Mouse (Mus musculus) layer of hippocampus, postnatal 14 days (tissue): ENCODE measurements around the gene Slc48a1. TPM values are rescaled to one million over a fixed set of nuclear protein-coding genes. Genes with fewer than 3 reads are reported as not detected.

Experiments
- DNase-seq, 2 experiments: peaks; one replicate each; pipeline ENCODE4 v3.0.0; 2021 to 2022; ENCODE audit warnings: low spot score in 2 of 2, mixed read lengths in 1 of 2
- total RNA-seq, 2 experiments: library from RNA; stranded (reverse); gene quantifications; 2 replicates each; pipeline ENCODE4 v1.2.3; 2021

Slc48a1 gene
- total RNA-seq, 2 experiments from 2014 or later: 131 to 147 TPM

DNA sequence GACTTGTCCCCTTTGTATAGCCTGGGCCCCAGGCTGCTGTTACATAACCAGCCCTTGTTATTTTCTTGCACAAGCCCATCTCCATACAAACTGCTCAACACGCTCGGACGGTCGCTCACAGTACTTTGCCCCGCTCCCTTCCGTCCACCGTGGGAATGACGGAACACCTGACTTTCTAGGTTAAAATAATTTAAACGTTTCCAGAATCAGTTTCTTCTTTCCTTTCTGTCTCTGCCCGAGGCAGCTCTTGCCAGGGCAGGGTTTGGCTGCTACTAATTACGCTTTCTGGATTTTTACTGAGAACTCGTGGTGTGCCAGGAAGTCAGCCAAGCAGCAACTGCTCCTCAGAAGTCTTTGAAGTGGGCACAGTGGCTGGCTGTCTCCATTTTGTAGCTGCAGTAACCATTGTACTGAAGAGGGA lies 2.3 kb downstream of the Slc48a1 start:
- no peak for DNase-seq

DNA sequence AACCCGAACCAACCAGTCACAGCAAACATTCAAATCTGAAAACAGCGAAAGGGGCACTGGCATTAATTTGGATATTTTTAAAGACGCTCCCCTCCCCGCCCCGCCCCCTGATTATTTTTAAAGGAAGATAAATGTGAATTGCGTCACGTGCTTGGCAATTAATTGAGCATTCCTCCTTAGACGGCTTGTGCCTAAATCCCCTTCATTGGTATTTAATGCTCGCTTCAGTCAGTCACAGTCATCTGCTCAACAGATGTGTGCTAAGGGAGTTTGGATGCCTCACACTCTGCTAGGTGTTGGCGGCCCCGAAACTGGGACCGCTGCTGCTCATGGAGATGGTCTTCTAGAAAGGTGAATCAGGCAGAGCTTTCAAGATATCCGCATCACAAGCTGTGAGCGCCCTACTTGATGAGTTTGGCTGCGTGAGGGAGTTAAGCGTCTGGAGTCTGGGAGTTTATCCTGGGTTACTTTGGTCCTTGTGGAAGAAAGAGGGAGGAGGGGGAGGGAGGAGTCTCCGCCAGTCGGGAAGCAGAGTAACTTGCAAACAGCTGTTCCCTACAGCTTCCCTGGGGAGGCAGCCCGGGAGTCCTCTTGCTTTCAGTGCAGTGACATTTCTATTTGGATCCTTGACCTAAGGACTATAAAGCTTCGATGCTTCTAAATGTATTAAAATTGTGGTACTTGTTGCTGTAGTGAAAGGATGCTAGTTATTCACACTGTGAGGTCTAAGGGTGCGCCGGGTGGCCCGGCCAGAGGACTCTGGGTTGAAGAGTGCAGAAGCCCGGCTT lies 3.8 kb downstream of the Slc48a1 start:
- no peak for DNase-seq

DNA sequence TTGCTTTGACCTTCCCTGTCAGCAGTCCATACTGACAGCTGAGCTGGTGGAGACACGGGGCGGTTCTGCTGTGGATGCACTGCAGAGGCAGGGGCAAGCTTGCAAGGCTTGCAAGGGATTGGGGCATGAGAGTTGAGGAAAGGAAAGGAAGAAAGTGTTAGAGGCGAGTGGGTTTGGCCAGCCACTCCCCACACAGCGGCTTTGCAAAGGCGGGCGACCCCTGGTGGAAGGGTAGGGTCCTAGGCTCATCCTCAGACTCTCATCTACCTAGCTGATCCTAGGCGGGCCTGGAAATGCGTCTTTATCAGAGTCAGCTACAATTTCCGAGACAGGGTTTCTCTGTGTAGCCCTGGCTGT lies 4.4 kb downstream of the Slc48a1 start:
- peak in 1 of 2 experiments; percentile 67 for DNase-seq

- DNase-seq: peak; percentile 84 to 86
These were observed 5.8 kb downstream of the Slc48a1 start for GRCm38 (mm10) chr15:97784092-97784559.

GRCm38 (mm10) chr15:97784561-97785161 lies 6.3 kb downstream of the Slc48a1 start:
- DNase-seq: no peak

- no peak for DNase-seq
These were observed 7.6 kb downstream of the Slc48a1 start for GRCm38 (mm10) chr15:97785731-97786411.

- no peak for DNase-seq
These were observed 8.2 kb downstream of the Slc48a1 start for GRCm38 (mm10) chr15:97786412-97787112.

- no peak for DNase-seq
These were observed 9.0 kb downstream of the Slc48a1 start for GRCm38 (mm10) chr15:97787148-97787798.

- no peak for DNase-seq
These were observed 9.7 kb downstream of the Slc48a1 start for GRCm38 (mm10) chr15:97787799-97788667.

DNA sequence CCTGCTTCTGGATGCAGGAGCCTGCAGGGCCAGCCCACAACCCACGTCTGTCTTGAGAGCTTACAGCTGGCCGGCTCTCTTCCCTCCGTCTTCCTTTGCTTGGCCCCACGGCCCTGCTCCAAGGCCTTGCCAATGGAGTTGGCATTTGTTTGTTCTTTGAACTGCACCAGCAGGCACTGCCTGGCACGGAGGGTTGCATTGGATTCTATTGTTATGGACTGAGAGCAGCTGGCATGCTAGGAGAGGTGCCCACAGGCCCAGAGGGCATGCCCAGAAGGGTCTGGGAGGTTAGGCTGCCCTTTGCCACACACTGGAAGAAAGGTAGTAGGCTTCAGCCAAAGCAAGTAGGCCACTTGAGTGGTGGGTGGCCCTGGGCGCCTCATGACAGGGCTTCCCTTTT lies 10.5 kb downstream of the Slc48a1 start:
- peak in 1 of 2 experiments; percentile 81 for DNase-seq

GRCm38 (mm10) chr15:97789761-97790505 lies 11.6 kb downstream of the Slc48a1 start:
- DNase-seq: no peak

DNA sequence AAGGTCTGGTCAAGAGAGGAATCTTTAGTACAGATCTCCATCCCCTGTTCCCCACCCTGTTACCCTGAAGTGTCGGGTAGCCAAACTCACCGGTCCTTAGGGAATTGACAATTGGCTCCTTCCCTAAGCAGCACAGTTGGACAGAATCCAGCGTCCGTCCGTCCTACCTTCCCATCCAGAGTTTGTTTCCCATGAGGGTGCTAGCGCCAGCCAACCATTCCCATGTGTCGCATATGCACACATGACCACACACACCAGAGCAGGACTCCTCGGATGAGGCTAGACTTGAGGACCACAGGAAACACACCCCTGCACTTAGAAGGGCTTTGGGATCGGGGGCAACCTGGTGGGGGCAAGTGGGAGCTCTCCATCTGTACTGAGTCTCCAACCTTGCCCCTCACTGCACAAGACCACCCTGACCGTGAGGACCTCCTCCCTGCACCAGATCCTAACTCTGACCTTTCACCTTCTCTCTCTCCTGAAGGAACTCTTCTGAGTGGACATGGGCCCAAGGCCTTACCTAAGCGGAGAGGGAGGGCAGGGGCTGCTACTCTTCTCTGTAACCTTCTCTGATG lies 12.9 kb downstream of the Slc48a1 start:
- no peak for DNase-seq

DNA sequence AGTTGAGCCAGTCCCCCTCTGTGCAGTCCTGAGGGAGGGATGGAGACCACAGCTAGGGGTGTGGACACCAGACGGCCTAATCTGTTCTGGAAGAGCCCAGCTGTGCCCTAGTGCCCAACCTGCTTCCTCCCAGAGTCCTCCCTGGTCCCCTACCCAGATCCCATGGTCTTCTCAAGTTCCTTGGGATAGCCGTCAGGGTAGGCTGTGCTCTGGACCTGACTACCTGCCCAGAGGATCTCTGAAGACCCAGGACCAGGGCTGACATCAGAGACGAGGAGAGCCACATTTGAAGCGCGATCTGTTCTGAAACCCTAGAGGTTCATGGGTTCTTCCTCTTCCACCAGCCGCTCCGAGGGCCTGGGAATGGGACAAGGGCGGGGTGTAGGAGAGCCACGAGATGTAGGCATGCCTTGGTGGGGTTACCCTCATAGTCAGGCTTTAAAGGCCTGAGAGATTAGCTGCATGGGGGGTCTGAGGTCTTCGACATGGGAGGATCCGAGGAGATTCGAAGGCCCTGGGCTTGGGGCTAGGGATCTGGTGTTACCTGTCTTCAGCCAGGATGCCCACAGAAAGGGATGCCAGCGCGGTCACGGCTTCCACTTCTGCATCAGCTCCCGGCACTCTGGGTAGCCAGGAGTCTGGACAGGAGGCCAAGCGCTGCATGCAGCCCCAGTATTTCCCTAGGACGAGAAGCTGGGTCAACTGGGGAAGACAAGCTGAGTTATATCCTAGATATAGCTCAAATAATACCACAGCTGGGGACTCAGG lies 15.2 kb downstream of the Slc48a1 start:
- no peak for DNase-seq

- no peak for DNase-seq
These were observed 15.9 kb downstream of the Slc48a1 start for GRCm38 (mm10) chr15:97794268-97794667.

GRCm38 (mm10) chr15:97795559-97796235 lies 17.4 kb downstream of the Slc48a1 start:
- no peak for DNase-seq

GRCm38 (mm10) chr15:97796674-97797310 lies 18.5 kb downstream of the Slc48a1 start:
- no peak for DNase-seq

DNA sequence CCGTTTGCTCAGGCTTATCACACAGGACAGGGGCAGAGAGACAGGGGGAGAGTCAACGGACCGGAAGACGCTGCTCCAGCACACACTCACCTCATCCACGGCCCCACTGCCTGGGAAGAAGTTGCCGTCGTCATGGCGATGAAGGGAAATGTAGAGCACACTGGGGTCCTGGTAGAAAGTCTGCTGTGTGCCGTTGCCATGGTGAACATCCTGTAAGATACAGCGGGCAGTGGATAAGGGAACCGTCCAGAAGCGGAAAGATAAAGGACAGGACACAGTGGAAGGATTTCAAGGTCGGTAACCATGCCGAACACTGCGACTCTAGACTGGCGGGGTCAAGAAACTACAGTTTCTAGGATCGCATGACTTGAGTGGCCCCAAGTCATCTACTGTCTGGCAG lies 19.8 kb downstream of the Slc48a1 start:
- DNase-seq: no peak
